Mouse (Mus musculus) lung, embryonic 14.5 days (tissue): ENCODE measurements around the gene Uqcrh. TPM values are rescaled to one million over a fixed set of nuclear protein-coding genes. Genes with fewer than 3 reads are reported as not detected.
A peak's percentile ranks its signal among the peaks of the same experiment; 100 is the strongest.

Experiments
- ATAC-seq: fragments of 200-750 bp; cut with Nextera tagmentation; 2 replicates; pipeline ENCODE4 v1.8.0; 2017; ENCODE audit warnings: mild to moderate bottlenecking, moderate TSS enrichment, moderate library complexity; ENCODE audit not compliant: insufficient read depth
- DNase-seq: peaks from one replicate; pipeline ENCODE4 v3.0.0-alpha.2; 2015
- H3K27ac ChIP-seq: fragments of 300-500 bp; sonication (generic); 2 replicates; pipeline ENCODE4 v1.5.1; 2014; ENCODE audit warnings: low read depth, mild to moderate bottlenecking, moderate library complexity
- H3K27me3 ChIP-seq: fragments of 300-500 bp; sonication (generic); 2 replicates; pipeline ENCODE4 v1.6.1; 2014; ENCODE audit warnings: low read length, control low read depth; ENCODE audit not compliant: insufficient read depth
- H3K36me3 ChIP-seq: fragments of 300-500 bp; sonication (generic); 2 replicates; pipeline ENCODE4 v1.6.1; 2014; ENCODE audit warnings: control low read depth; ENCODE audit not compliant: insufficient read depth
- H3K4me1 ChIP-seq: fragments of 300-500 bp; sonication (generic); 2 replicates; pipeline ENCODE4 v1.6.1; 2014; ENCODE audit warnings: antibody characterized with exemption, control low read depth; ENCODE audit not compliant: insufficient read depth
- H3K4me2 ChIP-seq: fragments of 300-500 bp; sonication (generic); 2 replicates; pipeline ENCODE4 v1.6.1; 2014; ENCODE audit warnings: mild to moderate bottlenecking
- H3K4me3 ChIP-seq: fragments of 300-500 bp; sonication (generic); 2 replicates; pipeline ENCODE4 v1.5.1; 2014; ENCODE audit warnings: low read depth, low read length
- H3K9ac ChIP-seq: fragments of 300-500 bp; sonication (generic); 2 replicates; pipeline ENCODE4 v1.6.1; 2014
- H3K9me3 ChIP-seq: fragments of 300-500 bp; sonication (generic); 2 replicates; pipeline ENCODE4 v1.6.1; 2016; ENCODE audit warnings: low read depth, low read length, control low read depth
- CTCF ChIP-seq: IDR thresholded peaks from 2 replicates; pipeline ENCODE4 v1.5.1; 2016; ENCODE audit warnings: antibody characterized with exemption, low read depth
- WGBS: fragments of 180-500 bp; shearing (Covaris S2); extraction: QIAGEN DNeasy Blood & Tissue Kit; methylation state at CpG from one replicate; pipeline ENCODE4 v1.1.7; 2014; 5-methylcytosine and 5-hydroxymethylcytosine counted together
- polyA plus RNA-seq: library from polyadenylated mRNA; unstranded; fragments of >200 nt; fragmentation: Nextera tagmentation; extraction: Ambion mirVana; gene quantifications from 2 replicates; pipeline ENCODE4 v1.2.1, GENCODE M21; 2014

Uqcrh gene
- polyA plus RNA-seq, 1 experiment from 2014 or later: 466 TPM

- 0 out of 2 replicates have a peak, but pooled peaks cover under 1% of the 10 kb centered on the region for H3K36me3 ChIP-seq
- whole genome bisulfite sequencing: under 1% methylated on average over 35 of the region's 35 CpGs
- ATAC-seq: peak; percentile 95
Measured at GRCm38 (mm10) chr4:116053399-116053961, 21.4 kb downstream of the Uqcrh start, which contains the start of gene Nsun4. TSS of gene Nsun4 (minus strand) at chr4:116053876.

DNA sequence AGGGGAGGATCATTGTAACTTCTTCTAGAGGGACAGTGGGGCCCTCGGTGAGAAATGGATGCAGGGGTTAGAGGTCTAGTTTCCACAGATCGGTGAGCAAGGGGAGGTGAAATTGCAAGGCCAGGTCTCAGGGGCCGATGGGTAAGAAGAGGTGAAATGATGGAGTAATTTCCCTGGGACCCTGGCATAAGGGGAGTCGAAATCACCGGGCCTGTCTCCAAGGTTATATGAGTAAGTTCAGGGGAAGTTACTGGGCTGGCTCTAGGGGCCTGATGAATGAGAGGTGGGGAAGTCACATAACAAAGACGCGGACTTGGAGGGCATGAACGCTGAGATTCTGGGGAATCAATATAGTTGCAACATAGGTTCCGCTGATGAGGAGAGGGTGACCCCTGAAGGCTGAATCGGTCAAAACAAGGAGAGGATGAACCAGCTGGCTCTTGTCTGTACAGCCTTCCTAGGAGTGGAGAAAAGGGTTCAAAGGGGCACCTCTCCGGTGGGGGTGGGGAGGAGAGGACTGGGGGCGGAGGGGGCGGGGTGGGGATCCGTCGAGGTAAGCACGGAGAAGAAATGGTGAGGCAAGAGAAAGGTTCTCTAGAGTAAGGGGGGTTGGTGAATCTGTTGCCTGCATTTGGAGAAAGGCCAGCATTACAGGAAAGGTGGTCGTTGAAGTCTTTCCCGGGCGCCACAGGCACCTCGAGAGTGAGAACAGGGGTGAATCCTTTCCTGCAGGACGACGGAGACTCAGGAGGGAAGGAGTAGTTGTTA lies 22.2 kb downstream of the Uqcrh start:
- peak overlapping the region; percentile 98 for H3K27ac ChIP-seq
- DNase-seq: peak; percentile 80
- H3K9me3 ChIP-seq: no peaks in the 10 kb centered on the region
- 0 out of 2 replicates have a peak, but pooled peaks cover 6% of the 10 kb centered on the region for H3K4me1 ChIP-seq
- ATAC-seq: peak; percentile 57
- H3K27me3 ChIP-seq: no peaks in the 10 kb centered on the region
- TF ChIP-seq CTCF: peak; percentile 50
- 0 out of 2 replicates have a peak, but pooled peaks cover 5% of the 10 kb centered on the region for H3K36me3 ChIP-seq
- peak overlapping the region; percentile 58 for H3K4me3 ChIP-seq
- H3K9ac ChIP-seq: peak overlapping the region; percentile 66
- peak overlapping the region; percentile 93 for H3K4me2 ChIP-seq
- WGBS: 4% methylated on average over 22 of the region's 22 CpGs

More at GRCm38 (mm10) chr4:116053399-116053961, 21.4 kb downstream of the Uqcrh start, which contains the start of gene Nsun4:
- DNase-seq: peak; percentile 97
- Histone ChIP-seq H3K4me2 (peak within 1 kb of the TSS; percentile 93), H3K4me1 (0 out of 2 replicates have a peak, but pooled peaks cover 6% of the 10 kb centered on the region), H3K9ac (peak within 1 kb of the TSS; percentile 66), H3K9me3 (no peaks in the 10 kb centered on the region), H3K27ac (peak within 1 kb of the TSS; percentile 98), H3K4me3 (peak within 1 kb of the TSS; percentile 58), H3K27me3 (no peaks in the 10 kb centered on the region)
- TF ChIP-seq CTCF: peak; percentile 4; the same call in 1 of the 2 replicates

DNA sequence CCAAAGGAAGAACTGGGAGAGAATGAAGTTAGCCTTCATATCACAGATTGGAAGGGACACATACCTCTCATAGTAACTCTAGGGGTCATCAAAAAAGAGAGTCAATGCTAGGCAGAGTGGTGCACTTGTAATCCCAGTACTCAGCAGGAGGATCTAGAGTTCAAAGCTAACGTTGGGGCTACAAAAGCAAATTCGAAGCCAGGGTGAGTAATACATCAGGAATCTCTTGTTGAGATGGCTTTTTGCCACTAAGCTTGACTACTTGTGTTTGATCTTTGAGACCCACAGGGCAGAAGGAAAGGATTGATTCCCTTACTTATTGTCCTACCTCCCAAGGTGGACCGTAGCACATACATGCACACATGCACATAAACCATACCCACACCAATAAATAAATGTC lies 25.7 kb downstream of the Uqcrh start:
- H3K9me3 ChIP-seq: no peaks in the 10 kb centered on the region
- 68% methylated on average over 3 of the region's 3 CpGs for WGBS
- no peak overlapping the region for H3K4me2 ChIP-seq
- no peak overlapping the region for H3K9ac ChIP-seq
- H3K36me3 ChIP-seq: 0 out of 2 replicates have a peak, but pooled peaks cover 10% of the 10 kb centered on the region
- ATAC-seq (no peak), DNase-seq (no peak)
- H3K4me3 ChIP-seq: no peak overlapping the region
- no peak overlapping the region for H3K27ac ChIP-seq
- H3K27me3 ChIP-seq: no peaks in the 10 kb centered on the region
- no peak for TF ChIP-seq CTCF
- 0 out of 2 replicates have a peak, but pooled peaks cover 6% of the 10 kb centered on the region for H3K4me1 ChIP-seq

GRCm38 (mm10) chr4:116048130-116048920 lies 26.5 kb downstream of the Uqcrh start:
- no peak overlapping the region for H3K4me3 ChIP-seq
- peak overlapping the region; percentile 36; the same call in 1 of the 2 replicates for H3K27ac ChIP-seq
- peak; percentile 73 for DNase-seq
- peak overlapping the region; percentile 15; the same call in 1 of the 2 replicates for H3K4me2 ChIP-seq
- no peak for TF ChIP-seq CTCF
- no peak overlapping the region for H3K9ac ChIP-seq
- no peaks in the 10 kb centered on the region for H3K27me3 ChIP-seq
- 55% methylated on average over 7 of the region's 7 CpGs for WGBS
- peak; percentile 84 for ATAC-seq
- H3K4me1 ChIP-seq: 0 out of 2 replicates have a peak, but pooled peaks cover 6% of the 10 kb centered on the region
- 0 out of 2 replicates have a peak, but pooled peaks cover 10% of the 10 kb centered on the region for H3K36me3 ChIP-seq
- H3K9me3 ChIP-seq: no peaks in the 10 kb centered on the region

- H3K36me3 ChIP-seq: peaks cover 13% of the 10 kb centered on the region; the same call in 1 of the 2 replicates
- 75% methylated on average over 1 of the region's 1 CpGs for WGBS
- H3K9me3 ChIP-seq: no peaks in the 10 kb centered on the region
- no peak overlapping the region for H3K27ac ChIP-seq
- H3K27me3 ChIP-seq: no peaks in the 10 kb centered on the region
- ATAC-seq: no peak
- 0 out of 2 replicates have a peak, but pooled peaks cover 6% of the 10 kb centered on the region for H3K4me1 ChIP-seq
- H3K4me3 ChIP-seq: no peak overlapping the region
- no peak overlapping the region for H3K9ac ChIP-seq
- no peak for TF ChIP-seq CTCF
- no peak for DNase-seq
- H3K4me2 ChIP-seq: no peak overlapping the region
Measured at GRCm38 (mm10) chr4:116047681-116048080, 27.2 kb downstream of the Uqcrh start.

DNA sequence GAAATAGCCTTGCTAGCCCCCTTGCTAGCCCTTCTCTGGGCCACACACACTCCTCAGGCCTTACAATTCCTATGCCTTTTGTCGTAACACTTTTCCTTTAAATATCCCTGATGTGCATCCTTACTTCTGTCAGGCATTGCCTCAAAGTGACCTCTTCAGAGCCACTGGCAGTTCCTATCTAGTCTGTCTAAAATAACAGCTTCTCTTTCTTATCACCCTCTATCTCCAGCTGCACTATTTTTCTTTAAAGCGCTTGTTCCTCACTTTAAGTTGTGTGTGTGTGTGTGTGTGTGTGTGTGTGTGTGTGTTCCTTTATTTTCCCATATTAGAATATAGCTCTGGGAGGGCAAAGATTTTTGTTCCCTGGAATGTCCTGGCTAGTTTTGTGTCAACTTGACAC lies 28.3 kb downstream of the Uqcrh start:
- H3K4me1 ChIP-seq: 0 out of 2 replicates have a peak, but pooled peaks cover 3% of the 10 kb centered on the region
- WGBS: 81% methylated on average over 2 of the region's 2 CpGs
- H3K4me3 ChIP-seq: no peak overlapping the region
- H3K9ac ChIP-seq: no peak overlapping the region
- no peaks in the 10 kb centered on the region for H3K27me3 ChIP-seq
- no peak for DNase-seq
- H3K4me2 ChIP-seq: no peak overlapping the region
- no peak for TF ChIP-seq CTCF
- peaks cover 24% of the 10 kb centered on the region for H3K36me3 ChIP-seq
- H3K9me3 ChIP-seq: no peaks in the 10 kb centered on the region
- no peak overlapping the region for H3K27ac ChIP-seq
- no peak for ATAC-seq
